Comparison of ENCODE assay signal across 28 mouse cellular contexts in genomic region chr19:5967664-5968063, GRCm38 (mm10). TPM values are rescaled to one million over a fixed set of nuclear protein-coding genes. Genes with fewer than 3 reads are reported as not detected.
A peak's percentile ranks its signal among the peaks of the same experiment; 100 is the strongest.
DNase-seq lines count a peak whose midpoint lies in the region; ATAC-seq and TF ChIP-seq lines count a peak whose summit lies in the region.
"Had no signal": no experiment of that assay in that cellular context is flagged by ENCODE, and none has a peak within 500 bp of the region (broad histone marks: within the 10 kb centered on the region; RNA-seq: fewer than 3 reads in every experiment).

No protein-coding gene starts in this region.

- H3K4me1 ChIP-seq in liver, embryonic 14.5 days (replicated peaks; ENCODE audit: control insufficient read depth in 2 of 2, insufficient read depth in 2 of 2, low read length in 1 of 2) = peaks cover 42 to 50% of the 10 kb centered on the region in 2 experiments

- ATAC-seq in erythroblast, adult 5-6 weeks (replicated peaks; ENCODE audit: low FRiP score, poor library complexity, severe bottlenecking) = 0 out of 2 replicates have a peak, but pooled peaks have one; percentile 18
- peak; percentile 83 for ATAC-seq in liver, embryonic 14.5 days (ENCODE audit: insufficient read depth)
- ATAC-seq: Patski had no signal

- H3K4me2 ChIP-seq in liver, embryonic 14.5 days (ENCODE audit: low read depth) = peak overlapping the region; percentile 79
- H3K4me2 ChIP-seq: embryonic facial prominence, embryonic 12.5 days; heart, embryonic 11.5 days; hindbrain, embryonic 12.5 days; midbrain, embryonic 12.5 days; neural tube, embryonic 12.5 days had no signal

- H3K9ac ChIP-seq in liver, embryonic 14.5 days (replicated peaks) = peak overlapping the region; percentile 66
- H3K9ac ChIP-seq: embryonic facial prominence, embryonic 12.5 days; neural tube, embryonic 12.5 days had no signal

- no peak for TF ChIP-seq CTCF in liver, embryonic 14.5 days (IDR thresholded peaks at IDR 0.05; ENCODE audit: low read depth)

- H3K4me3 ChIP-seq in liver, embryonic 14.5 days (ENCODE audit: insufficient read depth in 1 of 2, low read depth in 2 of 2, low read length in 2 of 2) = peak overlapping the region in 1 of 2 experiments; percentile 38; a peak in 2 of 4 replicates
- H3K4me3 ChIP-seq: embryonic facial prominence, embryonic 12.5 days; forebrain, embryonic 10.5 days; gastrocnemius, adult 2 months; hindbrain, embryonic 12.5 days; midbrain, embryonic 12.5 days; neural tube, embryonic 12.5 days had no signal

- peak; percentile 17 for DNase-seq in spleen, adult 12 weeks (ENCODE audit: low spot score)
- no peak for DNase-seq in spleen, postnatal 14 days (ENCODE audit: low spot score in 2 of 2)
- peak; percentile 75 to 83 (median 80) for DNase-seq in liver, embryonic 14.5 days (ENCODE audit: low read depth in 3 of 3, low spot score in 3 of 3)
- DNase-seq in cerebellum, adult 11-12 months = no peak
- DNase-seq in left cerebral cortex, adult 9 months (ENCODE audit: low spot score in 2 of 2) = no peak
- no peak for DNase-seq in urinary bladder, postnatal 36 days (ENCODE audit: low spot score in 2 of 2)
- DNase-seq: adrenal gland, adult 8-10 months; cerebellum, adult 2 months; gastrocnemius, adult 2 months; heart, postnatal 10 days; kidney, postnatal 36 days; layer of hippocampus, adult 9-11 months; lung, adult 2 months; right cerebral cortex, postnatal 4 days had no signal

- 12% methylated on average over 10 of the region's 10 CpGs for WGBS in liver, embryonic 14.5 days (ENCODE audit: insufficient replicate concordance)

- H3K36me3 ChIP-seq in liver, embryonic 14.5 days (replicated peaks; ENCODE audit: control insufficient read depth, insufficient read depth, low read depth) = no peaks in the 10 kb centered on the region; the same call in 1 of the 2 replicates
- H3K36me3 ChIP-seq: embryonic facial prominence, embryonic 12.5 days; forebrain, embryonic 10.5 days; hindbrain, embryonic 12.5 days; midbrain, embryonic 12.5 days; neural tube, embryonic 12.5 days had no signal

- peak overlapping the region; percentile 94 for H3K27ac ChIP-seq in liver, embryonic 14.5 days
- H3K27ac ChIP-seq: embryonic facial prominence, embryonic 12.5 days; forebrain, embryonic 10.5 days; gastrocnemius, adult 2 months; hindbrain, embryonic 12.5 days; midbrain, embryonic 12.5 days; neural tube, embryonic 12.5 days had no signal

- TF ChIP-seq EP300 in liver, embryonic 14.5 days (IDR thresholded peaks at IDR 0.05; ENCODE audit: low read depth) = peak; percentile 94

- H3K27me3 ChIP-seq in liver, embryonic 14.5 days (ENCODE audit: control insufficient read depth, insufficient read depth, low read length) = no peaks in the 10 kb centered on the region
- H3K27me3 ChIP-seq: embryonic facial prominence, embryonic 12.5 days; hindbrain, embryonic 12.5 days; midbrain, embryonic 12.5 days; neural tube, embryonic 12.5 days had no signal

- no peaks in the 10 kb centered on the region for H3K9me3 ChIP-seq in liver, embryonic 14.5 days (ENCODE audit: control insufficient read depth, low read length)
- H3K9me3 ChIP-seq: embryonic facial prominence, embryonic 12.5 days; forebrain, embryonic 10.5 days; hindbrain, embryonic 12.5 days; midbrain, embryonic 12.5 days; neural tube, embryonic 12.5 days had no signal

RNA-seq across cellular contexts. Expression of gene Pola2, which starts 3.7 kb away (rescaled TPM):
- 24.5 and 44.0 TPM in 2 replicates for total RNA-seq in erythroblast, adult 5-6 weeks (2015; ENCODE audit: low replicate concordance)
- total RNA-seq in erythroblast, adult 5-6 weeks (2017; ENCODE audit: low replicate concordance) = 30.8 and 38.7 TPM in 2 replicates
- 60.9 and 66.4 TPM in 2 replicates for polyA plus RNA-seq in liver, embryonic 14.5 days (2012; rRNA removed)
- 63.0 and 68.1 TPM in 2 replicates for polyA plus RNA-seq in liver, embryonic 14.5 days (2014; fragmentation: Nextera tagmentation; extraction: Ambion mirVana)

RNA-seq across cellular contexts. Expression of gene Slc22a20, which starts 18.3 kb away (rescaled TPM):
- not detected in 2 replicates for total RNA-seq in erythroblast, adult 5-6 weeks (2015; ENCODE audit: low replicate concordance)
- not detected in 2 replicates for total RNA-seq in erythroblast, adult 5-6 weeks (2017; ENCODE audit: low replicate concordance)
- polyA plus RNA-seq in liver, embryonic 14.5 days (2012; rRNA removed) = not detected in 2 replicates
- 0.08 TPM in 1 of 2 replicates, not detected in the other for polyA plus RNA-seq in liver, embryonic 14.5 days (2014; fragmentation: Nextera tagmentation; extraction: Ambion mirVana)
- total RNA-seq: adrenal gland, adult 8-10 months; gastrocnemius, adult 2 months; granulocyte monocyte progenitor cell, adult 5-6 weeks; heart, postnatal 10 days; left cerebral cortex, adult 8-10 months had no signal
- polyA plus RNA-seq: C2C12; cerebellum, adult 2 months; embryonic facial prominence, embryonic 12.5 days; forebrain, embryonic 10.5 days; heart, embryonic 11.5 days; hindbrain, embryonic 12.5 days; intestine, embryonic 14.5 days; kidney, embryonic 14.5 days; limb, embryonic 11.5 days; lung, adult 2 months; midbrain, embryonic 12.5 days; neural tube, embryonic 12.5 days; Patski had no signal

RNA-seq across cellular contexts. Expression of gene Cdc42ep2, which starts 43.0 kb away (rescaled TPM):
- total RNA-seq in erythroblast, adult 5-6 weeks (2015; ENCODE audit: low replicate concordance) = 0.38 and 0.42 TPM in 2 replicates
- total RNA-seq in erythroblast, adult 5-6 weeks (2017; ENCODE audit: low replicate concordance) = 0.42 TPM in 1 of 2 replicates, not detected in the other
- 2.2 and 2.3 TPM in 2 replicates for polyA plus RNA-seq in liver, embryonic 14.5 days (2012; rRNA removed)
- polyA plus RNA-seq in liver, embryonic 14.5 days (2014; fragmentation: Nextera tagmentation; extraction: Ambion mirVana) = 1.6 and 2.1 TPM in 2 replicates
- total RNA-seq: granulocyte monocyte progenitor cell, adult 5-6 weeks had no signal

RNA-seq across cellular contexts. Expression of gene Capn1, which starts 48.0 kb away (rescaled TPM):
- total RNA-seq in erythroblast, adult 5-6 weeks (2015; ENCODE audit: low replicate concordance) = 18.1 and 23.8 TPM in 2 replicates
- 34.8 and 43.7 TPM in 2 replicates for total RNA-seq in erythroblast, adult 5-6 weeks (2017; ENCODE audit: low replicate concordance)
- polyA plus RNA-seq in liver, embryonic 14.5 days (2012; rRNA removed) = 25.4 and 28.0 TPM in 2 replicates
- polyA plus RNA-seq in liver, embryonic 14.5 days (2014; fragmentation: Nextera tagmentation; extraction: Ambion mirVana) = 25.6 and 28.7 TPM in 2 replicates

RNA-seq across cellular contexts. Expression of gene Dpf2, which starts 54.9 kb away (rescaled TPM):
- total RNA-seq in erythroblast, adult 5-6 weeks (2015; ENCODE audit: low replicate concordance) = 19.4 and 34.3 TPM in 2 replicates
- total RNA-seq in erythroblast, adult 5-6 weeks (2017; ENCODE audit: low replicate concordance) = 58.8 and 71.4 TPM in 2 replicates
- polyA plus RNA-seq in liver, embryonic 14.5 days (2012; rRNA removed) = 35.3 and 36.0 TPM in 2 replicates
- polyA plus RNA-seq in liver, embryonic 14.5 days (2014; fragmentation: Nextera tagmentation; extraction: Ambion mirVana) = 45.1 and 54.5 TPM in 2 replicates

Comparison
In these comparisons a context has a peak if more than half of its experiments do, and no peak if none do; other contexts are left out.
1. DNase-seq: peak in spleen, adult 12 weeks (single experiment) and liver, embryonic 14.5 days (3 of 3); none in spleen, postnatal 14 days (0 of 2), cerebellum, adult 11-12 months (single experiment), left cerebral cortex, adult 9 months (0 of 2) and urinary bladder, postnatal 36 days (0 of 2).